Mouse (Mus musculus) embryo, embryonic 11 days (tissue): ENCODE data around the gene Cldn12.

ENCODE experiments used
- DNase-seq: peaks from one replicate; pipeline ENCODE4 v3.0.0-alpha.2; 2015

Gene Cldn12

GRCm38 (mm10) chr5:5492163-5492562 lies 22.6 kb downstream of the Cldn12 start:
- DNase-seq, result no peak

- DNase-seq, result no peak
Observed at GRCm38 (mm10) chr5:5486071-5486470, 28.7 kb downstream of the Cldn12 start.

GRCm38 (mm10) chr5:5483254-5483858 lies 31.4 kb downstream of the Cldn12 start:
- peak; percentile 17 for DNase-seq

- DNase-seq, result peak; percentile 53
Observed at GRCm38 (mm10) chr5:5481662-5482061, 33.1 kb downstream of the Cldn12 start.

GRCm38 (mm10) chr5:5479043-5479442 lies 35.7 kb downstream of the Cldn12 start, which contains the start of gene 1700015F17Rik:
1700015F17Rik (minus strand) TSS chr5:5479143.
- DNase-seq, result no peak

GRCm38 (mm10) chr5:5476133-5476532 lies 38.6 kb downstream of the Cldn12 start:
- DNase-seq, result no peak

GRCm38 (mm10) chr5:5465256-5465655 lies 49.5 kb downstream of the Cldn12 start:
- no peak for DNase-seq
